Mouse (Mus musculus) right cerebral cortex, postnatal 10 days (tissue): ENCODE measurements at regions not wholly inside any gene's neighbourhood (a gene's known extent, or its start where the extent isn't known, plus 50 kb on each side); places are given as distances from the start of the nearest gene placed in this dataset.
"Not testable (repeated sequence)": the region's sequence is repeated elsewhere in the genome, so short reads cannot be mapped to it uniquely, and the experiment has no call there.

Source experiments
- DNase-seq, 2 experiments: peaks; one replicate each; pipeline ENCODE4 v3.0.0; 2021; ENCODE audit warnings: low spot score in 2 of 2

DNA sequence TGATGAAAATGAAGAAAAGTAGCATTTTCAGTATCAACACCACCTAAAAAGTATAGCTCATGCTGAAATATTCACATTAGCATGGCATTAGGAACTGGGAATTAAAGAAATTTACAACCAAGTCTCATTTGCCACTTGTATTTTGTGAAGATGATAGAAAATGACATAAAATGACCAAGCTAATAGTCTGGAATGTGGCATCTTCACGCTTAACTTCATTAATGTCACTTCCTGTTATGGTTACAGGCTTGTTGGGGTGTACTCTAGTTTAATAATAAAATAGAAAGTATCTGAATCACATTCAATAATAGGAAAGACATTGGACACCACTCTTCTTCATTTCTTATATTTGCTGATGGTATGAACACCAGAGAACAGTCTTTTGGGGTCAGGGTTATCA, 167.1 kb downstream of the Pcdh17 start:
- no peak for DNase-seq

DNA sequence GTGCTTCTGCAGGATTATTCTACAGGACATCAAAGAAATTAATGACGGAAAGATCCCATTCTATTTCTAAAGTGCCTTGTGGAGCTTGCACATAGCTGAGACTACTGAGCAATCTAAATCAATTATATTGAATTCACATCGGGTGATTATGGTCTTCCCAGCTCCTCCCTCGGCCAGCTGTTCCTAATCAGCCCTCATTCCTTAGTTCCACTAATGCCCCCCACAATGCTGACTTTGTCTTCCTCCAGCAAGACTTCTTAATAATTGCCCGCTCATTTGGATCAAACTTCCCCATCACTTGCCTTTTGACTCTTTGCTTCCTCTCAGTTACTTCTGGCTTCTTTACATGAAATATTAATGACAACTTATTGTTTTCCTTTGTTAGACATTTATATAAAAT, 169.2 kb downstream of the Pcdh17 start:
- no peak for DNase-seq

DNA sequence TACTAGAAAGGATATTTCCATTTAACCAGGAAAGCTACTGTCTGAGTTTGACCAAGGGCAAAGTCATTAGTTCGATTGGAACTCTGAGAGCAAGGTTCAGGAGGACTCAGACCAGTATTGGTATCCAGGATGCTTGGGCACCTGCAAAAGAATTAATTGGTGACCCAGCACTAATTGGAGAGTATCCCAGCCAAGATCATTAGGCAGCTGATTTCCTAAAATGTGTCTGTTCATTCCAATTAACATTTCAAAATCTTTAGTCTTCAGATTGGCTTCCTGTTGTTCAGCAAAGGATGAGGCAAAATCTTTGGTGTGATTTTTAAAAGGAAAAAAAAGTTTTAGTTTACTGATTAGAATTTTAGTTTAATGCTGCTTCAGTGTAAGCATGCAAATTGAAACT, 201.7 kb downstream of the Pcdh17 start:
- DNase-seq = no peak

DNA sequence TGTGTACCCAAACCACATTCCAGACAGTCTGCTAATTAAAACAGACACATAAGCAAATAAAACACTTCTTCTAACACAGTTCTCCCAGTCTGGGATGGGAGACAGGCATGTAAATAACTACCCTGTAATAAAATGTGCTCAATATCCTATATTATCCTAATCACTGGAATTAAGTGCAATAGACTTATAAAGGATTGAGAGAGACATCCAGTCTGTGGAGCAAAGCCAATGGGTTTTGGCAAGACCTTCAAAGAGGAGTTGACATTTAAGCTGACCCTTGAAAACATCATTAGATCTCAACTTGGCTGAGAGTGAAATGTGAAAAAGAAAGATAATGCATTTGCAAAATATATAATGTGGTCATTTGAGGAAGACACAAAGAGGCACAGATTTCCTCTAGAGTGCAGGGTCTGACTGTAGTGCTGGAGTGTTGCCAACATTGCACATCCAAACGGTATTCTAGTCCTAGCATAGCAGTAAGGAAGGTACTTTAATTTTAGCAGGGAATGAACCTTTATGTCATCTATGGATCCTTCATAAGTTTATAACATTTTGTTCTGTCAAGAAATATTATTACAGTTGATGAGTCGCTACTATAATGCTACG, 202.7 kb downstream of the Pcdh17 start:
- peak in 1 of 2 experiments; percentile 24 for DNase-seq

DNA sequence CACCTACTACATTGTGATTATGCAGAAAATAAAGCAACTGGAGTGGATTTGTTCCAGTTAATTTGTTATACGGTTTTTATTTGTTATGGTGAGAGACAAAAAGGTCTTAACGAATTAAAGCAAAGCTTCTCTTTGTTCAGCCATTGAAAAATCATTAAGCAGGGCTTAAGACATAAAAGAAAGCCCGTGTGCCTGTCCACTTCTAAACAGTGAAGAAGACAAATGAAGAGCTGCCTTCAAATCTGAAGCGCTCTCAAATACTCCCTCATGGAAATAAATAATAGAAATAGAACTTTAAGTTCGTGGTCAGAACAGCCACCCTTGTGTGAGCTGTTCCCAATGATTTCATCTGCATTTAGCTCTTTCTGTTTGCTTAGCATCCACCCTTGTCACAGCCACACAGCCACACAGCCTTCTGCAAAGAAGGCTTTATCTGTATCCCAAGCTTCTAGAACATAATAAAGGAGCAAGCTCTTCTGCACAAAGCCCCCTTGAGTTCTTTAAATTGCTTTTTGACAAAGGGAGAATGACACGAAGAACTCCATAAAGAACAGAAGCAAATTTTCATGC, 215.9 kb downstream of the Pcdh17 start:
- no peak for DNase-seq

DNA sequence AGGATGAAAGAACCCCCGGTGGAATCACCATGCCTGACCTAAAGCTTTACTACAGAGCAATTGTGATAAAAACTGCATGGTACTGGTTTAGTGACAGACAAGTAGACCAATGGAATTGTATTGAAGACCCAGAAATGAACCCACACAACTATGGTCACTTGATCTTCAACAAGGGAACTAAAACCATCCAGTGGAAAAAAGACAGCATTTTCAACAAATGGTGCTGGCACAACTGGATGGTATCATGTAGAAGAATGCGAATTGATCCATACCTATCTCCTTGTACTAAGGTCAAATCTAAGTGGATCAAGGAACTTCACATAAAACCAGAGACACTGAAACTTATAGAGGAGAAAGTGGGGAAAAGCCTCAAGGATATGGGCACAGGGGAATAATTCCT, 224.3 kb downstream of the Pcdh17 start:
- DNase-seq = not testable (repeated sequence)

DNA sequence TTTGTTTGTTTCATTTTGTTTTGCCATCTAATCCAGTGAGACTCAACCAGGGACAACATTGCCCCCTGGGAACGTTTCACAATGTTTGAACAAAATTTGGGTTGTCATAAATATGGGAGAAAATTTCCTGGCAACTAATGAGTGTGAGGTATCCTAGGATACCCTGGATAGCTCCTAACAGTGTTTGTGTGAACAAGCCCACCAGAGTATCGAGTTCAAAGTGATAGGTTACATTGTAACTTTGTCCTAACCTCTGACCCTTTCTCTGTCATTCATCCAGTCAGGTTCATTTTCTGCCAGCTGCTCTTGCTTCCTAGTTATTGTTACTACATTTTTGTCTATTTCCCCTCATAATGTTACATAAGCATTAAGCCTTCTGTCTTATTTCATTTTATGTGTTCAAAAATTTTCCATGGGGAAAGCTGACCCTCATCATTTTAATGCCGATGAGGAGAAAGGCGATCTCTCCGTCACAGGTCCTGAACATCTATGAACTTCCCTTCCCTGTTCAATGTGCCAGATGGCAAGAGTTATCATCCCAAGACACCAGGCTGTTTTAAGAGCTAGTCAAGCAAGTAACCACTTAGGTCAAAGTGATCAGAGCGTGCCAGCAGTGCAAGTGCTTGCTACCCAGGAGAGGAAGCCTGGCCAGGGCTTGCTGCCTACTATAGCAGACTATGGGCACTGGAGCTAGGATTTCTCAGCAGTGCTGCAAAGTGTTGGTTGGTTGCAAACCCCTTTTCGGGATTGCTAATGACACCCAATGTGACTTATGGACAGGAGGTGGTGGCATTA, 228.5 kb downstream of the Pcdh17 start:
- no peak for DNase-seq

DNA sequence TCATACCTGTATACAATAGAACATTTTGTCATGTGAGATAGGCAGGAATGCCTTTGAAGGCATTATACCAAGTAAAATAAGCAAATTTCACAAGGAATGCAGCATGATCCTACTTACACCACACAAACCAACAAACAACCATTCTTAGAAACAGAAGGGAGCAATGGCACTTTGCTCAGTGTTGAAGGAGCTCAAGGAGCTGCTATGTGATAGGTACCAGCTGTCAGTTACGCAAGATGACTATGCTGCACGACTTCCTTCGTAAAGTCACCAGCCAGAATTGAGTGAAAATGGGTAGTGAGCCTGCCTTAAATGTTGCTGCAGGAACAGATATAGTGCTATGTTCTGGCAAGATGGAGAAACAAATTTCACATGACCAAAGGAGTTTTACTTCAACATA, 243.5 kb downstream of the Pcdh17 start:
- no peak for DNase-seq

DNA sequence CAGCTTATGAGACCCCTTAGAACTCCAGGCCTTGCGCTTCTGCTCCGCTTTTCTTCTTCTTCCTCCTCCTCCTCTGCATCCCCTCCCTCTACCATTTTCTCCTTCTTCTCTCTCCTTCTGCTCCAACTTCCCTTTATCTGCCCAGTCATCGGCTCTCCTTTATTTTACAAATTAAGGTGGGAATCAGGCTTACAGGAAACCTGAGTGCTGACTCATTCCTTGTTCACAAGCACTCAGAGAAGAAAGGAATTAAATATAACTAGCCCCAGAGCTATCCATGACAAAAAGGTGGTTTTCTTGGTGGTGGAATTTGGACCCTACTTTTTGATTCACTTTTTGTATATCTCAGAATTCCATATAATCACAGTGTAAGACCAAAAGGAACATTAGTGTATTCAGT, 247.4 kb downstream of the Pcdh17 start:
- no peak for DNase-seq
